In the genomic region with DNA sequence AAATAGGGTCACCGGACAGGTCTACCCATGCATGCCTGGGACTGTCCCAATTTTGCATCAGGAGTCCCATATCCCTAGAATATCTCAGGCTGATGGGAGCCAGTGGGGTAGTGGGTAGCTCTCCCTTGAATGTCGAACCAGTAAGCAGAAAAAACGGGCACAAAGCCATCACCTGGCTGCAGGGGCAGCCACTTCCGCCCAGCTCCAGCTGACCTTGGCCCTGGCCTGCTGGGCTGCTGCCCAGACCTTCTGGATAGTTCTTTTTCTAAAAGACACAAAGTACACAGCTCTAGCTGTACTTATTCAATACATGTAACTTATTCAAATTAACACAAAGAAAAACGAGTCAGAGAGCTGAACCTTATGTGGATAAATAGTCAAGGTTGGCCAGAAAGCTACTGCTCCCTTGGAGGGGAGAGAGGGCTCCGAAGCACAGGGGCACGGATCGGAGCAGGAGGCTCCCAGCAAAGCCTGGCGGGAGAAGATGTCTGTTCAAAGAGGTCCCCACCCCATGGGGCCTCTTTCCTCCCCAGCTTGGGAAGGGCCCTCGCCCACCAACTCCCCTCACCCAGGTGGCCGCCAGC, we compare ENCODE assay signal across 8 mouse cellular contexts. TPM values are rescaled to one million over a fixed set of nuclear protein-coding genes. Genes with fewer than 3 reads are reported as not detected.
DNase-seq lines count a peak whose midpoint lies in the region; ATAC-seq and TF ChIP-seq lines count a peak whose summit lies in the region.

No protein-coding gene starts in this region.

- no peak for DNase-seq in lung, postnatal 0 days (ENCODE audit: low spot score)
- no peak for DNase-seq in lung, postnatal 25 days (ENCODE audit: low spot score)
- DNase-seq in cerebellum, adult 2 months, result peak; percentile 69 to 76
- peak; percentile 72 for DNase-seq in gastrocnemius, postnatal 14 days
- no peak for DNase-seq in liver, embryonic 13.5 days
- DNase-seq in Muller cell, postnatal 12 days (ENCODE audit: inconsistent ontology term), result no peak
- no peak for DNase-seq in frontal cortex, postnatal 25 days (ENCODE audit: low spot score in 2 of 2)

- H3K27me3 ChIP-seq in lung, postnatal 0 days (replicated peaks; ENCODE audit: insufficient read depth, low read length), result no peaks in the 10 kb centered on the region
- H3K27me3 ChIP-seq in cerebellum, adult 2 months (ENCODE audit: control insufficient read depth, insufficient read depth, low read length), result no peaks in the 10 kb centered on the region
- H3K27me3 ChIP-seq in intestine, embryonic 15.5 days (replicated peaks), result no peaks in the 10 kb centered on the region
- peaks cover 27% of the 10 kb centered on the region for H3K27me3 ChIP-seq in liver, embryonic 13.5 days

- no peak for TF ChIP-seq EP300 in lung, postnatal 0 days (IDR thresholded peaks at IDR 0.05)

- H3K4me3 ChIP-seq in lung, postnatal 0 days (ENCODE audit: low read depth, low read length), result no peak overlapping the region
- H3K4me3 ChIP-seq in cerebellum, adult 2 months (replicated peaks; ENCODE audit: insufficient read depth, low read depth, low read length), result no peak overlapping the region
- H3K4me3 ChIP-seq in intestine, embryonic 15.5 days (replicated peaks), result peak overlapping the region; percentile 22
- H3K4me3 ChIP-seq in liver, embryonic 13.5 days (replicated peaks), result 0 out of 2 replicates have a peak overlapping the region, but pooled peaks have one; percentile 8

- 16% methylated on average over 11 of the region's 11 CpGs for WGBS in lung, postnatal 0 days
- 6% methylated on average over 10 of the region's 11 CpGs for WGBS in cerebellum, adult 2 months
- WGBS in intestine, embryonic 15.5 days, result 22% methylated on average over 11 of the region's 11 CpGs
- WGBS in liver, embryonic 13.5 days (ENCODE audit: insufficient replicate concordance), result 22% methylated on average over 11 of the region's 11 CpGs

- no peaks in the 10 kb centered on the region for H3K9me3 ChIP-seq in lung, postnatal 0 days (ENCODE audit: low read length)
- no peaks in the 10 kb centered on the region for H3K9me3 ChIP-seq in intestine, embryonic 15.5 days
- no peaks in the 10 kb centered on the region for H3K9me3 ChIP-seq in liver, embryonic 13.5 days (replicated peaks)

- no peak overlapping the region for H3K9ac ChIP-seq in lung, postnatal 0 days (replicated peaks; ENCODE audit: low read depth)
- peak overlapping the region; percentile 51 for H3K9ac ChIP-seq in intestine, embryonic 15.5 days
- no peak overlapping the region for H3K9ac ChIP-seq in liver, embryonic 13.5 days

- TF ChIP-seq POLR2A in cerebellum, adult 2 months (IDR thresholded peaks at IDR 0.05; ENCODE audit: borderline replicate concordance, insufficient read depth, low read length), result no peak

- peak; percentile 17; the same call in 1 of the 2 replicates for ATAC-seq in lung, postnatal 0 days
- ATAC-seq in intestine, embryonic 15.5 days, result peak; percentile 64
- ATAC-seq in liver, embryonic 13.5 days (ENCODE audit: low read depth), result no peak

- peak overlapping the region; percentile 42 for H3K4me2 ChIP-seq in lung, postnatal 0 days (replicated peaks; ENCODE audit: low read depth, low read length)
- peak overlapping the region; percentile 62 for H3K4me2 ChIP-seq in intestine, embryonic 15.5 days (replicated peaks)
- peak overlapping the region; percentile 28; the same call in 1 of the 2 replicates for H3K4me2 ChIP-seq in liver, embryonic 13.5 days

- H3K27ac ChIP-seq in lung, postnatal 0 days (ENCODE audit: low read length), result no peak overlapping the region
- H3K27ac ChIP-seq in cerebellum, adult 2 months (ENCODE audit: insufficient read depth, low read length), result peak overlapping the region; percentile 87
- peak overlapping the region; percentile 62; the same call in 1 of the 2 replicates for H3K27ac ChIP-seq in intestine, embryonic 15.5 days
- no peak overlapping the region for H3K27ac ChIP-seq in liver, embryonic 13.5 days

- intact Hi-C loops in gastrocnemius, postnatal 14 days (cut with DNase I; ENCODE audit: low total_unique reads), result no loop called here

- H3K4me1 ChIP-seq in lung, postnatal 0 days (ENCODE audit: insufficient read depth, low read depth, low read length), result peaks cover 11% of the 10 kb centered on the region; the same call in 1 of the 2 replicates
- peaks cover 20% of the 10 kb centered on the region for H3K4me1 ChIP-seq in cerebellum, adult 2 months (ENCODE audit: control insufficient read depth, insufficient read depth, low read length)
- H3K4me1 ChIP-seq in intestine, embryonic 15.5 days (replicated peaks), result peaks cover 15% of the 10 kb centered on the region
- peaks cover 10% of the 10 kb centered on the region for H3K4me1 ChIP-seq in liver, embryonic 13.5 days (replicated peaks)

- H3K36me3 ChIP-seq in lung, postnatal 0 days (ENCODE audit: insufficient read depth, low read length), result no peaks in the 10 kb centered on the region
- no peaks in the 10 kb centered on the region for H3K36me3 ChIP-seq in intestine, embryonic 15.5 days
- H3K36me3 ChIP-seq in liver, embryonic 13.5 days, result no peaks in the 10 kb centered on the region

- TF ChIP-seq CTCF in lung, postnatal 0 days (IDR thresholded peaks at IDR 0.05), result no peak
- no peak for TF ChIP-seq CTCF in cerebellum, adult 2 months (IDR thresholded peaks at IDR 0.05; ENCODE audit: borderline replicate concordance, insufficient read depth, low read depth, low read length)

RNA-seq across cellular contexts. Expression of gene Ncor2, which starts 36.4 kb away (rescaled TPM):
- 20.2 and 23.9 TPM in 2 replicates for polyA plus RNA-seq in lung, postnatal 0 days (2015; fragmentation: Nextera tagmentation; extraction: Ambion mirVana)
- polyA plus RNA-seq in cerebellum, adult 2 months (2012; rRNA removed), result 86.8 and 93.2 TPM in 2 replicates
- 10 to 100 TPM; 85.9 to 97.7 TPM for total RNA-seq in gastrocnemius, postnatal 14 days (2021)
- 19.9 and 20.0 TPM in 2 replicates for polyA plus RNA-seq in intestine, embryonic 15.5 days (2015; fragmentation: Nextera tagmentation; extraction: Ambion mirVana)
- 3.9 and 4.5 TPM in 2 replicates for polyA plus RNA-seq in liver, embryonic 13.5 days (2015; fragmentation: Nextera tagmentation; extraction: Ambion mirVana)

Comparison
In these comparisons a context has a peak if more than half of its experiments do, and no peak if none do; other contexts are left out.
1. DNase-seq: peak in cerebellum, adult 2 months (2 of 2) and gastrocnemius, postnatal 14 days (single experiment); none in lung, postnatal 0 days (single experiment), lung, postnatal 25 days (single experiment), liver, embryonic 13.5 days (single experiment), Muller cell, postnatal 12 days (single experiment) and frontal cortex, postnatal 25 days (0 of 2).
2. H3K27ac ChIP-seq: peak in cerebellum, adult 2 months (single experiment) and intestine, embryonic 15.5 days (single experiment); none in lung, postnatal 0 days (single experiment) and liver, embryonic 13.5 days (single experiment).
3. H3K4me3 ChIP-seq: peak in intestine, embryonic 15.5 days (single experiment) and liver, embryonic 13.5 days (single experiment); none in lung, postnatal 0 days (single experiment) and cerebellum, adult 2 months (single experiment).
4. Peak in every context shown above with its lines, with median percentiles within 50 percentile points of each other: H3K4me2 ChIP-seq.